Mouse (Mus musculus) cerebellum, adult 2 months (tissue): ENCODE measurements at regions not wholly inside any gene's neighbourhood (a gene's known extent, or its start where the extent isn't known, plus 50 kb on each side); places are given as distances from the start of the nearest gene placed in this dataset.
"Not testable (repeated sequence)": the region's sequence is repeated elsewhere in the genome, so short reads cannot be mapped to it uniquely, and the experiment has no call there.

Source experiments
- DNase-seq, 2 experiments: peaks; one replicate each; pipeline ENCODE4 v3.0.0; 2021
- H3K27ac ChIP-seq: fragments of 200-500 bp; 2 replicates; pipeline ENCODE4 v1.5.1; 2012; ENCODE audit warnings: low read length, control low read depth, inconsistent platforms; ENCODE audit not compliant: insufficient read depth
- H3K27me3 ChIP-seq: fragments of 200-500 bp; 2 replicates; pipeline ENCODE4 v1.6.1; 2012; ENCODE audit warnings: inconsistent platforms, mild to moderate bottlenecking, low read length, moderate library complexity; ENCODE audit not compliant: control insufficient read depth, insufficient read depth
- H3K4me1 ChIP-seq: fragments of 200-500 bp; 2 replicates; pipeline ENCODE4 v1.6.1; 2011; ENCODE audit warnings: low read length; ENCODE audit not compliant: control insufficient read depth, insufficient read depth
- H3K4me3 ChIP-seq: fragments of 200-500 bp; replicated peaks from 2 replicates; pipeline ENCODE3; 2011; ENCODE audit warnings: mild to moderate bottlenecking, low read depth, low read length, control low read depth; ENCODE audit not compliant: insufficient read depth
- CTCF ChIP-seq: fragments of 200-500 bp; IDR thresholded peaks from 2 replicates; pipeline ENCODE4 v1.5.1; 2011; ENCODE audit warnings: low read depth, mild to moderate bottlenecking, control low read depth, low read length, moderate library complexity, borderline replicate concordance; ENCODE audit not compliant: insufficient read depth
- POLR2A ChIP-seq: fragments of 200-500 bp; IDR thresholded peaks from 2 replicates; pipeline ENCODE4 v1.6.1; 2011; ENCODE audit warnings: low read length, control low read depth, borderline replicate concordance; ENCODE audit not compliant: insufficient read depth
- WGBS: fragments of 180-500 bp; shearing (Covaris S2); methylation state at CpG from one replicate; pipeline ENCODE4 v1.1.7; 2018; 5-methylcytosine and 5-hydroxymethylcytosine counted together

GRCm38 (mm10) chrX:135112109-135112508, 65.3 kb downstream of the Gm15023 start:
- WGBS: 22% methylated on average over 7 of the region's 7 CpGs
- peak; percentile 19 to 20 for DNase-seq
- H3K4me3 ChIP-seq, H3K27me3 ChIP-seq, H3K4me1 ChIP-seq, H3K27ac ChIP-seq: not testable (repeated sequence)

- H3K27ac ChIP-seq, DNase-seq, H3K4me1 ChIP-seq, H3K27me3 ChIP-seq, H3K4me3 ChIP-seq: not testable (repeated sequence)
- TF ChIP-seq CTCF: peak; percentile 8; the same call in 1 of the 2 replicates
- WGBS: 16% methylated on average over 4 of the region's 4 CpGs
Observed at GRCm38 (mm10) chrX:135110866-135111265, 66.6 kb downstream of the Gm15023 start.

- peak in 1 of 2 experiments; percentile 5 for DNase-seq
- H3K4me1 ChIP-seq: no peaks in the 10 kb centered on the region
- no peak overlapping the region for H3K4me3 ChIP-seq
- no peak overlapping the region for H3K27ac ChIP-seq
- 7% methylated on average over 3 of the region's 3 CpGs for WGBS
- TF ChIP-seq CTCF (no peak), POLR2A (no peak)
- H3K27me3 ChIP-seq: no peaks in the 10 kb centered on the region
Observed at GRCm38 (mm10) chrX:135101594-135101993, 75.8 kb downstream of the Gm15023 start.

GRCm38 (mm10) chrX:135098101-135098500, 79.3 kb downstream of the Gm15023 start:
- H3K4me3 ChIP-seq: no peak overlapping the region
- DNase-seq: no peak
- H3K4me1 ChIP-seq: no peaks in the 10 kb centered on the region
- TF ChIP-seq CTCF (no peak), POLR2A (no peak)
- no peak overlapping the region for H3K27ac ChIP-seq
- no peaks in the 10 kb centered on the region for H3K27me3 ChIP-seq

GRCm38 (mm10) chrX:135096206-135096605, 81.2 kb downstream of the Gm15023 start:
- DNase-seq: no peak
- Histone ChIP-seq H3K4me3 (no peak overlapping the region), H3K27ac (no peak overlapping the region), H3K27me3 (no peaks in the 10 kb centered on the region), H3K4me1 (no peaks in the 10 kb centered on the region)
- 59% methylated on average over 3 of the region's 3 CpGs for WGBS
- no peak for TF ChIP-seq POLR2A
- TF ChIP-seq CTCF: no peak

GRCm38 (mm10) chrX:135091074-135091473, 82.1 kb upstream of the Zmat1 start:
- not testable (repeated sequence) for H3K27ac ChIP-seq, H3K4me3 ChIP-seq, H3K4me1 ChIP-seq, H3K27me3 ChIP-seq
- 8% methylated on average over 2 of the region's 3 CpGs for WGBS
- TF ChIP-seq CTCF: peak; percentile 51; the same call in 1 of the 2 replicates
- DNase-seq: peak; percentile 3 to 51

- not testable (repeated sequence) for H3K27ac ChIP-seq, DNase-seq, H3K4me3 ChIP-seq, H3K4me1 ChIP-seq, H3K27me3 ChIP-seq
- WGBS: 19% methylated on average over 7 of the region's 7 CpGs
Observed at GRCm38 (mm10) chrX:135087068-135087579, 78.1 kb upstream of the Zmat1 start.

GRCm38 (mm10) chrX:135086564-135086963, 77.6 kb upstream of the Zmat1 start:
- DNase-seq, H3K27me3 ChIP-seq, H3K27ac ChIP-seq, H3K4me3 ChIP-seq, H3K4me1 ChIP-seq: not testable (repeated sequence)
- WGBS: 12% methylated on average over 7 of the region's 9 CpGs

- H3K27ac ChIP-seq, H3K4me3 ChIP-seq: not testable (repeated sequence)
- 77% methylated on average over 14 of the region's 14 CpGs for WGBS
Observed at GRCm38 (mm10) chrX:135085770-135086553, 77.0 kb upstream of the Zmat1 start.

More at GRCm38 (mm10) chrX:135085770-135086553, 77.0 kb upstream of the Zmat1 start:
- DNase-seq, H3K4me1 ChIP-seq, H3K27me3 ChIP-seq: not testable (repeated sequence)
